Mouse (Mus musculus) macrophage (primary cell): ENCODE data around the gene Bex6. TPM values are rescaled to one million over a fixed set of nuclear protein-coding genes. Genes with fewer than 3 reads are reported as not detected.

Experiments
- H3K27ac ChIP-seq: fragments of 350-480 bp; formaldehyde crosslinking; 2 replicates; pipeline ENCODE4 v1.9.0; 2021
- H3K36me3 ChIP-seq: fragments of 350-480 bp; formaldehyde crosslinking; 2 replicates; pipeline ENCODE4 v1.9.0; 2021; ENCODE audit errors: inconsistent target
- H3K4me3 ChIP-seq: fragments of 350-480 bp; formaldehyde crosslinking; 2 replicates; pipeline ENCODE4 v1.9.0; 2021; ENCODE audit errors: inconsistent target
- H3K79me2 ChIP-seq: fragments of 350-480 bp; formaldehyde crosslinking; 2 replicates; pipeline ENCODE4 v1.9.0; 2021; ENCODE audit errors: inconsistent target
- WGBS: methylation state at CpG from one replicate; pipeline ENCODE4 v1.1.7; 2026; ENCODE audit warnings: inconsistent platforms; ENCODE audit not compliant: missing documents; 5-methylcytosine and 5-hydroxymethylcytosine counted together
- polyA plus RNA-seq: library from polyadenylated mRNA; stranded (reverse); fragments of 250-400 nt; gene quantifications from 3 replicates; pipeline ENCODE4 v1.2.4, GENCODE M21; 2018; ENCODE audit warnings: inconsistent platforms

Bex6 gene
- polyA plus RNA-seq, 1 experiment from 2014 or later: 0.83 TPM

DNA sequence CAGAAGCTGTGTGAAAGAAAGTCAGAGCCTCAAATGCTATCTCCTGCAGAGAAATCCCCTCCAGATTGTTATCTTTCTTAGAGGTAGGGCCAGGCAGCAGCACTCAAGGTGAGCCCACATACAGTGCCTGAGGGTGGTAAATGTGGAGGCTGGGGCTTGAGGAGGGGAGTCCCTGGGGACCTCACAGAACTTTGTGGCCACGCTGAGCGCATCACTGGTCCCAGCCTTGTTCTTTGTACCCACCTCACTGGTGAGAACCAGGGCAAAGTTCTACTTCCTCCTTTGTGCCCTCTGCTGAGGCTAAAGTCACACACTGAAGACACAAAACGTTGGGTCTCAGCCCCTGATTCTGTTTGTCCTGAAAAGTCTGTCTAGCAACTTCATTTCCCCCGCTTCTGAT is 16.2 kb upstream of the Bex6 start:
- 0% methylated on average over 4 of the region's 4 CpGs for WGBS
- H3K27ac ChIP-seq: peak overlapping the region; percentile 100

DNA sequence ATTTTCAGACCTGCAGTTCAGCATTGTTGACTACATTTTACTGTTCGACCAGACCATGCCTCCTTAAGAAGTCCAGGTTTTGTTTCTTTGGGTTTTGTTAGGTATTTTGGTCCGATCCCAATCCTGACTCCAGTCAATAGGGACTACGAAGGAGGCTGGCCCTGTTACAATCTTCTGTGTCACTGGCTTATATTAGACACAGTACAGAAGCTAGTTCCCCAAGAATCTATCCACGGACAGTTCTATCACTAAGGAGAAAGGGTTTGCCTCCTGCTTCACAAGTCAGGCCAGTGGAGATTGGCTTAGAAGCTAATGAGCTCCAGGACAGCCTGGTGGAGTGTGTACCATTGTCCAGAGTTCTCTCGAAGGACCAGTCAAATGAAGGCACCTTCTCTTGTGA is 15.7 kb upstream of the Bex6 start:
- Histone ChIP-seq H3K4me3 (peak overlapping the region; percentile 97), H3K79me2 (peaks cover 95% of the 10 kb centered on the region), H3K27ac (peak overlapping the region; percentile 100), H3K36me3 (peaks cover 8% of the 10 kb centered on the region; the same call in 1 of the 2 replicates)
- 0% methylated on average over 4 of the region's 5 CpGs for WGBS

More for the DNA sequence above, 16.2 kb upstream of the Bex6 start:
- Histone ChIP-seq H3K4me3 (peak overlapping the region; percentile 97), H3K36me3 (peaks cover 8% of the 10 kb centered on the region; the same call in 1 of the 2 replicates), H3K79me2 (peaks cover 95% of the 10 kb centered on the region)

DNA sequence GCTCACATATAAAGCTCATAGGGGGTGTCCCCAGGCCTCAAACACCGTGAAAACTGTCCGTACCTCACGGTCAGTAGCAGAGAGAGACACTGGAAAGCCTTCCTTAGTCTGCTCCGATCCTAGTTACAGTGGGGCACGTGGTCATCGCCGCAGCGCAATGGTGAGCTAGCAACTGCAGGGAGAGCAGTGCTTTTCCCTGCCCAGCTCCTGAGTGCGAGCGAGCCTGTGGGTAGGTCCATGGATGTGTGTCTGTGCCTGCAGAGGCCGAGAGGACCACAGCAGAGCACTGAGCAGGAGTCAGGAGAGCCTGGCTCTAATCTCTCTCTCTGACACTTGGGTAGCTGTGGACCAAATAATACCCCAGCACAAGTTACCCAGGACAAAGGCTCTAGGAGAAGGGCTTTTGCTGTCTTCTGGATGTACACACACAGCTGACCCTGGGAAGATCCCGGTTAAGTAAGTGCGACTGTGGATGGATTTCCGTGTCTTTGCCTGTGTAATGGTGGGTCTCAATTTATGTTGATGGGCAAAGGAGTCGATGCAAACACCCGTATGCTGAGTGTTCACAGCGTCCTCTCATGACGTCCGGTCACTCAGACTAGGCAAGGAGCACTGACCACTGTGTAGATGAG is 15.1 kb upstream of the Bex6 start:
- under 1% methylated on average over 19 of the region's 19 CpGs for WGBS
- Histone ChIP-seq H3K79me2 (peaks cover 95% of the 10 kb centered on the region), H3K27ac (peak overlapping the region; percentile 100), H3K4me3 (peak overlapping the region; percentile 97), H3K36me3 (peaks cover 8% of the 10 kb centered on the region; the same call in 1 of the 2 replicates)

DNA sequence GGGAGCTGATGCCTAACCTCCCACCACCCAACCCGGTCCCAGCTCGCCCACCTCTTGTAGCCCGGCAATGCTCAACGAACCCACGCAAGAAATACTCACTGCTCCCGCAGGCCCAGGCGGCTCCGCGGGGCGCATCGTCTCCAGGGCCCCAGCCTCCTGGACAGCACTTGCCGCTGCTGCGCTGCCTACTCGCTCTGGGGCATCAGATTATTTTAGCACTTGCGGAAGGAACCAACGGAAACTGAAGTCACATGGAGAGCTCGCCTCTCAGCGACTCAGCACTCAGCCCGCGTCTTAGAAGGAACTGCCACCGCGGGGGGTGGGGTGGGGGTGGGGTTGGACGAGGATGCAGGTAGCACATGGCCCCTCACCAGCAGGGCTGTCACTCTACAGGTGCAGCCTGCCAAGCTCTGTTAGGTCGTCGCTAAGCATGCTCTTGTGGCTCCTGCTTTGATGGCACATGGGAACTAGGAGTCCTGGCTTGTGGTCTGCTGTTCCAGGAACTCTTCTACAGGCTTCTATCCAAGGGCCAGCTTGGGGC is 14.3 kb upstream of the Bex6 start, which contains the start of gene Nrros:
Nrros (minus strand) TSS at position 314 of the 541 bp plus-strand sequence.
- Histone ChIP-seq H3K27ac (peak within 1 kb of the TSS; percentile 100), H3K36me3 (0 out of 2 replicates have a peak, but pooled peaks cover 1% of the 10 kb centered on the region), H3K79me2 (peaks cover 90% of the 10 kb centered on the region), H3K4me3 (peak within 1 kb of the TSS; percentile 97)
- under 1% methylated on average over 23 of the region's 25 CpGs for WGBS

DNA sequence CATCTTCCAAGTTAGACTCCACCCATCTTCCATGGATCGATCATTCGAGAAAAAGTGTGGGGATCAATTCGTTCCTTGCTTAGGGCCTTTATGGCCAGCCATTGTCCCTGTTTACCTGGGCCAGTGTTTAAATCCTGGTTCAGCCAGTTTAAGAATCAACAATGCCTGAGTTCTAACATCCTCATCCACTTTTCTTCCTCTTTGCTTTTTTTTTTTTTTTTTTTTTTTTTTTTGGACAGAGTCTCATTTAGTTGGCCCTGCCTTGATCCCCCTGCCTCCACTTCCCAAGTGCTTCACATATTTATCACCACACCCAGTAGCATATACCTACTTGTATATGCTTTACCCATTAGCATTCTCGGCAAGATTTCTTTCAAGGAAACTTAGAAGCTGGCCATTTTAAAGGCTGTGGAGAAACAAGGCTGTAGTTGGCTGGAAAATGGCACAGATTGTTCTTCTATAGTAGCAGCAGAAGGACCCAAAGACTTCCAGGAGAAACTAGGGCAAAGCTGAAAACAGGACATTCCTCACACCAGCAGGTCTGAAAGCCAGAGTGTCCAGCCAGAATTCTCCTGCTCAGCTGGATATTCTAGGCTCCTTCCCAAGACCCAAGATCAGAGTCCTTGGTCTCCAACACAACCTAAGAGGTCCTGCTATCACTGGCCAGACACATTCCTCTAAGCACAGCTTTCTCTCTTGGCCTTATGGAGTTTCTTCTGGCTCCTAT is 11.6 kb upstream of the Bex6 start:
- no peak overlapping the region for H3K4me3 ChIP-seq
- 92% methylated on average over 4 of the region's 4 CpGs for WGBS
- H3K36me3 ChIP-seq: no peaks in the 10 kb centered on the region
- H3K27ac ChIP-seq: peak overlapping the region; percentile 10
- peaks cover 71% of the 10 kb centered on the region for H3K79me2 ChIP-seq

DNA sequence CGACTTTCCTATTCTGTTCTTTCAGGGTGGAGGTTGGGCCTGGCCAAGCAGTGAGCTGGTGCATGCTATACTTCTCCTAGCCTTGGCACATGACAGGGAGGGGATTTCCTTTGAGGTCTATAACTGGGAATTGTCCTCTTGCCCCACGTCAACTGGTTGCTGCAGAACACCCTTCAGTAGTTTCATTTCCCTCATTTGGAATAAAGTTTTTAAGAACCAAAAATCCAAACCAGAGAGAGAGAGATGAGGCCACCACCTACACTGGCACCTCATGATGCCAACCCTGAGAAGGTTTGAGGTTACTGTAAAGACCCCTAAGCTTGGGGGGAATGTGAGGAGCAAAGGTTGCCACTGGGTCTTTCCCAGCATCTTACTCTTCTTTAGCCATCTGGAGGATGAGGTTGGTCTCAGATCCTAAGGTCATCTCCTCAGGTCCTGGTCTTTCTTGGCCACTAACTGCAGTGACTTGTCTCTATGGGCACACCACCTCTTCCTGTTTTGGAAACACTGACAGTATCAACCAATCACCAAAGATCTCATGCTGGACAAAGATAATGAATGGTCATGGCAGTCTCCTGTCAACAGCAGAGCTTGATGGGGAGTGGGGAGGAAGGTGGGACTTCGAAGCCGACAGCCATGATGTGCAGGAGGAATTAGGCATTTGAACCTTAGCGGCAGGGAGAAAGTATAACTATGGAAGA is 8.4 kb upstream of the Bex6 start:
- Histone ChIP-seq H3K27ac (peak overlapping the region; percentile 98), H3K79me2 (peaks cover 53% of the 10 kb centered on the region), H3K36me3 (no peaks in the 10 kb centered on the region), H3K4me3 (no peak overlapping the region)
- 38% methylated on average over 5 of the region's 5 CpGs for WGBS

DNA sequence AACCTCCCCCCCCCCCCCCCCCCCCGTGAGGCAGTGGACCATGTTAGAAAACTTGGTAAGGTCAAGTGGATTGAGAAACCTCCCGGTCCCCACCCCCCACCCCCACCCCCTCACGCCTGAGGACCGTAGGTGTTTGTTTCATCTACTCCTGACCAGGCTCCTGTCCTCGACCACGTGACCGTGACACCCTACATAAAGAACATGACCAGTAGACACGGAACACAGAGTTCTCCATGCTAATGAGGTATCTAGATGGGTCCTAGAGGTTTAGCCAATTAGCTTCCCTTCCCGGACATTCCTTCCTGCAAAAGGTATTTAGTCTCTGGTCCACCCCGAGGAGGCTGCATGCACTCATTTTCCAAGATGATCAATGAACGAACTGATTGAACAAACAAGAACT is 6.2 kb upstream of the Bex6 start:
- Histone ChIP-seq H3K79me2 (peaks cover 35% of the 10 kb centered on the region; the same call in 1 of the 2 replicates), H3K36me3 (no peaks in the 10 kb centered on the region), H3K27ac (no peak overlapping the region), H3K4me3 (no peak overlapping the region)
- 75% methylated on average over 11 of the region's 11 CpGs for WGBS

DNA sequence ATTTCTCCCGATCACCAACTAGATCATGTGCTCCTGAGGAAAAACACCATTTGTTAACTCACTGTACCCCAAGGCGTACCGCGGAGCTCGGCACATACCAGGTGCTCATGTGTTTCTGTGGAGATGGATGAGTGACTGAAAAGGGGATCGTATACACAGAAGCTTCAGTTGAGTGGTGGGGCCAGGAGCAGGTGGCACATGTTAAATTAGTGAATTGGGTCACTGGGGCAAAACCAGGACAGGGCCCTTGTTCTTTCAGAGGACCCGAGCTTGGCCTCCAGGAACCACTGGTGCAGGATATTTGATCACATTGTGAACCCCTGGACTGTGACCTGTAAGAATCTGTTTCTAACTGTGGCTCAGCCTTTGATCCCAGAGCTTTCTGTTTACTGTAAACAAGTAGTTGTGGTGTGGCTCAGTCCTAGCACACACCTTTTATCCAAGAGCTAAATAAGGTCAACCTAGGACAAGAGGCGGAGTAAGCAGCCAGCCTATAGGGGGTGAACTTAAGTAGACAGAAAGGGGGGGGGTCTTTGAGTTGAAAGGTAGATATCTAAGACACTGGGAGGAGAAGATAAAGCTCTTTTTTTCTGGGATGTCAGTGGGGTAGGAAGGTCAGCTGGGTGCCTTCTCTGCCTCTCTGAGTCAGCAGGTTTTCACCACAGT is 5.2 kb upstream of the Bex6 start:
- H3K27ac ChIP-seq: no peak overlapping the region
- WGBS: 98% methylated on average over 8 of the region's 8 CpGs
- H3K36me3 ChIP-seq: no peaks in the 10 kb centered on the region
- H3K79me2 ChIP-seq: peaks cover 25% of the 10 kb centered on the region; the same call in 1 of the 2 replicates
- H3K4me3 ChIP-seq: no peak overlapping the region

DNA sequence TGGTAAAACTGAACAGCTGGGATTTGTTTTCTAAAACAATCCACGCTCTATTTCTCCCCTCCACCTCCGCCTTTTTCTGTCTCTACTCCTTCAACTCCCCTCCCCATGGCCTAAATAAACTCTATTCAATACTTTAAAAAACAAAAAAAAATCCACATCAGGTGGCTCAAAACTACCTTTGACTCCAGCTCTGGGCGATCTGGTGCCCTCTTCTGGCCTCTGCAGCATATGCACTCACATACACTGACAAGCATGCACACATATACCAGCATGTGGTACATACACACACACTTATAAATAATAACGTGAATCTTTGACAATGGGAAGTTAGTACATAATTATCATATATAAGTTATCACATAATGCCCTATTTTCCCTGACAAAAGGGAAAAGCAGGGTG is 4.6 kb upstream of the Bex6 start:
- no peaks in the 10 kb centered on the region for H3K36me3 ChIP-seq
- WGBS: 94% methylated on average over 4 of the region's 4 CpGs
- H3K4me3 ChIP-seq: no peak overlapping the region
- H3K27ac ChIP-seq: no peak overlapping the region
- peaks cover 21% of the 10 kb centered on the region; the same call in 1 of the 2 replicates for H3K79me2 ChIP-seq

DNA sequence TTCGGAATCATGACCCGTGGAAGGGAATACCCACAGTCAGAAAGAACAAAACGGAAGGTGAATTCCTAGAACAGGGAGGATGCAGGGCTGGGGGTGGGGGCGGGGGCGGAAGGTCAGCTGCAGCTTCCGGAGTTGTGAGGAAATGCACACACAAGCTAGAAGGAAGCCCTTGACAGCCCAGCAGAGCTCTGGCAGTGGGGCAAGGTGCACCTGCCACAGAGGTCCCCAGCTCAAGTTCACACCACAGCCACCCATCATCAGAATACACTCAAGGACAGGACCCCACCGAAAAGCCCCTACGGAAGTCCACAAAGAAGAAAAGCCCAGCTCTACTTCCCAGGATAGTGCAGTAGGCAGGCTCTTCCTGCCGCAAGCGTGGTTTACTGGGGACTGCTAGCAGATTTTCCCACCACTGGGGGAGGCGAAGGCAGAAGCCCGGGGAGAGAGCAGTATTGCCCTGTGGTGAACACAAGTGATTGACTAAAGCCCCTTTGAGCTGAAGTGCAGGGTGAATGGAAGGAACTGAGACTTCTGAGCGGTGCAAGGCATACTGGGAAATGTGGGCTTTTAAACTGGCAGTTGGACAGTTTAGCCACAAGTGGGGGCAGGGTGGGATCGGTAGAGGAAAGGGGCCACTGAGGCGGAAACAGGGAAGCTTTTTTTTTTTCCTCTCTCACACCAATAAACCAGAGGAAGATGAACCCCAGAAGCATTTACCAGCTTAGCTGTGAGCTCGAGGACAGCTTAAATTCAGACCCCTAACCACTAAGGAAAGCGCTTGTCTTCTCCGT is 2.5 kb upstream of the Bex6 start:
- Histone ChIP-seq H3K27ac (peak overlapping the region; percentile 99), H3K4me3 (peak overlapping the region; percentile 10; the same call in 1 of the 2 replicates), H3K36me3 (no peaks in the 10 kb centered on the region), H3K79me2 (peaks cover 21% of the 10 kb centered on the region; the same call in 1 of the 2 replicates)
- WGBS: 2% methylated on average over 18 of the region's 18 CpGs

DNA sequence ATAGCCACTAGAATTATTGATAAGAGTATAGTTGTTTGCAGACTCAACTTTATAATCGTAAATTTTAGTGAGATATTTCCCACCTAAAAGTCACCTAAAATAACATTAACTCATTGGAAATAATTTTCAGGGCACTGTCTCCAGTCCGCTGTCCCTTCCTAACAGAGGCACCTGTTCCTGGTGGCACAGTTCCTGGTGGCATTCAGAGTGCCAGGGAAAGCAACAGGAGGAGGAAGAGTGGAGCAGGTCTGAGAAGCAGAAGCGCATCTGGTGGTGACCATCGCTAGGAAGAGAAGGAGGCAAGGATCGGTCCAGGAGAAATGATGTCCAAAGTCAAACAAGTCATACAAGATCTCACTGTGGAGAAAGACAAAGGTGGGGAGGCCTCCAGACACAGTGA is 6.4 kb downstream of the Bex6 start:
- H3K79me2 ChIP-seq: peaks cover 4% of the 10 kb centered on the region; the same call in 1 of the 2 replicates
- H3K27ac ChIP-seq: no peak overlapping the region
- H3K36me3 ChIP-seq: no peaks in the 10 kb centered on the region
- 98% methylated on average over 5 of the region's 5 CpGs for WGBS
- H3K4me3 ChIP-seq: no peak overlapping the region

DNA sequence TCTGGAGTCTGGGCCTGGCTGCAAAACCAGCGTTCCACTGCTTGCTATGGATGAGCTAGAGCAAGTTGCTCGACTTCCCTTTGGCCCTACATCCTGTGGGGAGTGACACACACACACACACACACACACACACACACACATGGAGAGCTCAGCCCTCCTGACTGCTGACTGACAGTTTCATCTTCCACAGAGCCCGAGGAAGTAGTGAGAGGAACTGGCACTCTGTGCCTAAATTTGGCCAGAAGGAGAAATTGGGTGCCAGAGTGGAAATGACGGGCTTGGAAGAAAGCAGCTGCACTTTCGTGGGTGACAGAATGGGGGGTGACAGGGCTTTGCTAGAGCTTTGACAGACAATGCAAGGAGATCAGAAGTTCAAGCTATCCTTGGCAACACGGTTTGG is 9.5 kb downstream of the Bex6 start:
- H3K27ac ChIP-seq: peak overlapping the region; percentile 99

DNA sequence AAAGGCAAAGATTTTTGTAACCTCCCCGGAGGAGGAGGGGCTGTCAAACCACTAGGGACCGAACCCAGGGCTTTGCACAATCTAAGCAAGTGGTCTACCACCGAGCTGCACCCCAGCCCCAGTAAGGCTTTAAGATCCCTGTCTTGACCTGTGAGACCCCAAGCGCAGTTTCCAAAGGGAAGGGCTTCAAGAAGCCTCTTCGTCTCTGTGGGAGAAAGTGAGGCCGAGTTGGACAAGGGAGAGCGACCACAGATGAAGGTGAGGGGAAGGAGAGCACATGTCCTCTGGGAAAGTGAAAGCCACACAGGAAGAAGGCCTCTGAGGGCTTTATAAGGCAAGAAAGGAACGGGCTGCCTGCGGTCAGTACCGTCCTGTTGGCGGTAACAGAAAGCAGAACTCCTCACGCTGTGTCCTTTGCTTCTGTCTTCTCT is 10.4 kb downstream of the Bex6 start:
- peak overlapping the region; percentile 12; the same call in 1 of the 2 replicates for H3K4me3 ChIP-seq
- H3K36me3 ChIP-seq: no peaks in the 10 kb centered on the region
- H3K27ac ChIP-seq: peak overlapping the region; percentile 99
- WGBS: under 1% methylated on average over 12 of the region's 12 CpGs
- peaks cover 4% of the 10 kb centered on the region; the same call in 1 of the 2 replicates for H3K79me2 ChIP-seq

More for the DNA sequence above, 9.5 kb downstream of the Bex6 start:
- WGBS: 1% methylated on average over 6 of the region's 6 CpGs
- Histone ChIP-seq H3K4me3 (peak overlapping the region; percentile 12; the same call in 1 of the 2 replicates), H3K36me3 (no peaks in the 10 kb centered on the region), H3K79me2 (peaks cover 4% of the 10 kb centered on the region; the same call in 1 of the 2 replicates)
